Mouse (Mus musculus) kidney, adult 2 months (tissue): ENCODE results near the gene Depdc5. TPM values are rescaled to one million over a fixed set of nuclear protein-coding genes. Genes with fewer than 3 reads are reported as not detected.
"Not testable (repeated sequence)": the region's sequence is repeated elsewhere in the genome, so short reads cannot be mapped to it uniquely, and the experiment has no call there.

Experiments
- DNase-seq: peaks from one replicate; pipeline ENCODE4 v3.0.0; 2021
- H3K27ac ChIP-seq: fragments of 200-500 bp; 2 replicates; pipeline ENCODE4 v1.5.1; 2012; ENCODE audit warnings: low read depth, low read length, control low read depth, inconsistent platforms; ENCODE audit not compliant: insufficient read depth
- H3K27me3 ChIP-seq: fragments of 200-500 bp; replicated peaks from 2 replicates; pipeline ENCODE4 v1.6.1; 2012; ENCODE audit warnings: mild to moderate bottlenecking, moderate library complexity, low read length, inconsistent platforms; ENCODE audit not compliant: control insufficient read depth, insufficient read depth
- H3K36me3 ChIP-seq: fragments of 200-500 bp; 2 replicates; pipeline ENCODE4 v1.6.1; 2012; ENCODE audit warnings: mild to moderate bottlenecking, moderate library complexity, low read length, inconsistent platforms; ENCODE audit not compliant: control insufficient read depth, insufficient read depth
- H3K4me1 ChIP-seq: fragments of 200-500 bp; 2 replicates; pipeline ENCODE4 v1.6.1; 2011; ENCODE audit warnings: low read length; ENCODE audit not compliant: control insufficient read depth, insufficient read depth
- H3K4me3 ChIP-seq: fragments of 200-500 bp; 2 replicates; pipeline ENCODE4 v1.5.1; 2011; ENCODE audit warnings: mild to moderate bottlenecking, low read depth, low read length, control low read depth; ENCODE audit not compliant: insufficient read depth
- CTCF ChIP-seq: fragments of 200-500 bp; conservative IDR thresholded peaks from 2 replicates; pipeline ENCODE4 v1.5.1; 2011; ENCODE audit warnings: low read depth, mild to moderate bottlenecking, control low read depth, low read length, moderate library complexity, mixed read lengths; ENCODE audit not compliant: insufficient read depth, insufficient read length
- POLR2A ChIP-seq: fragments of 200-500 bp; IDR thresholded peaks from one replicate; pipeline ENCODE4 v1.6.1; 2011; ENCODE audit warnings: low read depth, low read length, control low read depth
- WGBS: fragments of 180-500 bp; shearing (Covaris S2); methylation state at CpG from one replicate; pipeline ENCODE4 v1.1.7; 2018; 5-methylcytosine and 5-hydroxymethylcytosine counted together
- polyA plus RNA-seq: library from polyadenylated mRNA; depleted of rRNA; stranded (reverse); fragments of >200 nt; gene quantifications from 2 replicates; pipeline ENCODE4 v1.2.3, GENCODE M21; 2012

The Depdc5 gene
- polyA plus RNA-seq, 1 experiment, result 11.8 TPM

- no peak for TF ChIP-seq POLR2A
- TF ChIP-seq CTCF, result peak; percentile 99
- no peaks in the 10 kb centered on the region; the same call in 1 of the 2 replicates for H3K36me3 ChIP-seq
- peak; percentile 78 for DNase-seq
- H3K4me3 ChIP-seq, result no peak overlapping the region
- H3K4me1 ChIP-seq, result no peaks in the 10 kb centered on the region
- 0% methylated on average over 4 of the region's 4 CpGs for WGBS
- no peaks in the 10 kb centered on the region for H3K27me3 ChIP-seq
- no peak overlapping the region for H3K27ac ChIP-seq
These were observed 169.6 kb downstream of the Depdc5 start for GRCm38 (mm10) chr5:33033121-33033520.

- not testable (repeated sequence) for H3K36me3 ChIP-seq, H3K4me3 ChIP-seq, H3K4me1 ChIP-seq, H3K27ac ChIP-seq, DNase-seq, H3K27me3 ChIP-seq
- 38% methylated on average over 8 of the region's 8 CpGs for WGBS
These were observed 170.1 kb downstream of the Depdc5 start for GRCm38 (mm10) chr5:33033633-33034032.

- TF ChIP-seq CTCF (peak; percentile 59; the same call in 1 of the 2 replicates), POLR2A (no peak)
- no peak overlapping the region for H3K27ac ChIP-seq
- no peaks in the 10 kb centered on the region for H3K36me3 ChIP-seq
- no peaks in the 10 kb centered on the region for H3K4me1 ChIP-seq
- H3K27me3 ChIP-seq, result no peaks in the 10 kb centered on the region
- DNase-seq, result peak; percentile 31
- no peak overlapping the region for H3K4me3 ChIP-seq
- 18% methylated on average over 7 of the region's 7 CpGs for WGBS
These were observed 170.6 kb downstream of the Depdc5 start for GRCm38 (mm10) chr5:33034100-33034499.

GRCm38 (mm10) chr5:33034916-33035315 is 171.4 kb downstream of the Depdc5 start:
- no peaks in the 10 kb centered on the region for H3K36me3 ChIP-seq
- 72% methylated on average over 3 of the region's 3 CpGs for WGBS
- DNase-seq, result no peak
- TF ChIP-seq POLR2A (no peak), CTCF (no peak)
- 0 out of 2 replicates have a peak, but pooled peaks cover 1% of the 10 kb centered on the region for H3K27me3 ChIP-seq
- H3K4me1 ChIP-seq, result no peaks in the 10 kb centered on the region
- H3K27ac ChIP-seq, result no peak overlapping the region
- H3K4me3 ChIP-seq, result no peak overlapping the region

- Histone ChIP-seq H3K27ac (no peak overlapping the region), H3K27me3 (0 out of 2 replicates have a peak, but pooled peaks cover 1% of the 10 kb centered on the region), H3K4me1 (peaks cover 3% of the 10 kb centered on the region; the same call in 1 of the 2 replicates), H3K36me3 (no peaks in the 10 kb centered on the region), H3K4me3 (no peak overlapping the region)
- WGBS, result 40% methylated on average over 13 of the region's 13 CpGs
- TF ChIP-seq CTCF, result no peak
- no peak for TF ChIP-seq POLR2A
- DNase-seq, result no peak
These were observed 175.4 kb downstream of the Depdc5 start for GRCm38 (mm10) chr5:33038656-33039509.

GRCm38 (mm10) chr5:33039510-33039911 is 176.0 kb downstream of the Depdc5 start:
- peak; percentile 71 for DNase-seq
- H3K36me3 ChIP-seq, result no peaks in the 10 kb centered on the region
- peak overlapping the region; percentile 73 for H3K27ac ChIP-seq
- 0 out of 2 replicates have a peak, but pooled peaks cover 1% of the 10 kb centered on the region for H3K27me3 ChIP-seq
- peak overlapping the region; percentile 36; the same call in 1 of the 2 replicates for H3K4me3 ChIP-seq
- 2% methylated on average over 13 of the region's 13 CpGs for WGBS
- TF ChIP-seq CTCF (peak; percentile 77), POLR2A (no peak)
- H3K4me1 ChIP-seq, result peaks cover 3% of the 10 kb centered on the region; the same call in 1 of the 2 replicates

GRCm38 (mm10) chr5:33040735-33041134 is 177.2 kb downstream of the Depdc5 start:
- not testable (repeated sequence) for DNase-seq, H3K36me3 ChIP-seq, H3K4me1 ChIP-seq, H3K27me3 ChIP-seq, H3K27ac ChIP-seq, H3K4me3 ChIP-seq
- 64% methylated on average over 1 of the region's 1 CpGs for WGBS
